Mouse (Mus musculus) gastrocnemius, adult 2 months (tissue): ENCODE results near the gene Gpr157. TPM values are rescaled to one million over a fixed set of nuclear protein-coding genes. Genes with fewer than 3 reads are reported as not detected.

ENCODE experiments used
- DNase-seq: peaks from one replicate; pipeline ENCODE4 v3.0.0; 2022
- H3K27ac ChIP-seq: fragments of 200-600 bp; 2 replicates; pipeline ENCODE4 v1.8.1; 2022; ENCODE audit warnings: mild to moderate bottlenecking
- H3K4me3 ChIP-seq: fragments of 200-600 bp; 2 replicates; pipeline ENCODE4 v1.8.1; 2022; ENCODE audit warnings: mild to moderate bottlenecking, moderate library complexity
- CTCF ChIP-seq: fragments of 200-600 bp; IDR thresholded peaks from 2 replicates; pipeline ENCODE4 v1.8.1; 2022; ENCODE audit warnings: antibody characterized with exemption, mild to moderate bottlenecking, moderate library complexity
- intact Hi-C: fragments of 180-260 bp; cut with DNase I; formaldehyde crosslinking; loops from one replicate; pipeline ENCODE4 v1.15.1; 2025
- total RNA-seq, 2 experiments: library from RNA; stranded (reverse); gene quantifications; 2 replicates each; pipeline ENCODE4 v1.2.3; 2021

Gene Gpr157
- total RNA-seq, 2 experiments from 2014 or later, result 41.7 to 51.3 TPM

GRCm38 (mm10) chr4:150052380-150052779, 34.8 kb upstream of the Gpr157 start:
- no peak for TF ChIP-seq CTCF
- no peak overlapping the region for H3K4me3 ChIP-seq
- intact Hi-C loops, result no loop called here
- DNase-seq, result no peak
- H3K27ac ChIP-seq, result no peak overlapping the region

GRCm38 (mm10) chr4:150056171-150056570, 31.0 kb upstream of the Gpr157 start:
- no peak for TF ChIP-seq CTCF
- no peak for DNase-seq

GRCm38 (mm10) chr4:150057722-150058121, 29.4 kb upstream of the Gpr157 start:
- H3K4me3 ChIP-seq, result no peak overlapping the region
- intact Hi-C loops, result no loop called here
- H3K27ac ChIP-seq, result no peak overlapping the region
- DNase-seq, result no peak
- no peak for TF ChIP-seq CTCF

More at GRCm38 (mm10) chr4:150056171-150056570, 31.0 kb upstream of the Gpr157 start:
- Histone ChIP-seq H3K4me3 (no peak overlapping the region), H3K27ac (no peak overlapping the region)
- intact Hi-C loops, result no loop called here

GRCm38 (mm10) chr4:150059841-150060468, 27.2 kb upstream of the Gpr157 start:
- intact Hi-C loops, result no loop called here
- TF ChIP-seq CTCF, result no peak
- Histone ChIP-seq H3K27ac (no peak overlapping the region), H3K4me3 (no peak overlapping the region)
- no peak for DNase-seq

- no peak for TF ChIP-seq CTCF
- no peak for DNase-seq
- Histone ChIP-seq H3K4me3 (no peak overlapping the region), H3K27ac (no peak overlapping the region)
- intact Hi-C loops, result no loop called here
Observed at GRCm38 (mm10) chr4:150060469-150061170, 26.5 kb upstream of the Gpr157 start.

- DNase-seq, result no peak
- TF ChIP-seq CTCF, result no peak
- Histone ChIP-seq H3K27ac (no peak overlapping the region), H3K4me3 (no peak overlapping the region)
- intact Hi-C loops, result no loop called here
Observed at GRCm38 (mm10) chr4:150061432-150062225, 25.5 kb upstream of the Gpr157 start.

- no peak overlapping the region for H3K27ac ChIP-seq
- no peak overlapping the region for H3K4me3 ChIP-seq
- DNase-seq, result no peak
- intact Hi-C loops, result no loop called here
- TF ChIP-seq CTCF, result no peak
Observed at GRCm38 (mm10) chr4:150066706-150067323, 20.4 kb upstream of the Gpr157 start.

- H3K4me3 ChIP-seq, result no peak overlapping the region
- intact Hi-C loops, result no loop called here
- no peak for DNase-seq
- TF ChIP-seq CTCF, result no peak
- H3K27ac ChIP-seq, result no peak overlapping the region
Observed at GRCm38 (mm10) chr4:150068216-150068615, 18.9 kb upstream of the Gpr157 start.

GRCm38 (mm10) chr4:150070136-150070535, 17.0 kb upstream of the Gpr157 start:
- Histone ChIP-seq H3K27ac (no peak overlapping the region), H3K4me3 (no peak overlapping the region)
- TF ChIP-seq CTCF, result no peak
- intact Hi-C loops, result no loop called here
- DNase-seq, result no peak

GRCm38 (mm10) chr4:150072416-150073101, 14.6 kb upstream of the Gpr157 start:
- no peak for DNase-seq
- no peak for TF ChIP-seq CTCF
- Histone ChIP-seq H3K27ac (no peak overlapping the region), H3K4me3 (no peak overlapping the region)
- intact Hi-C loops, result loop anchor here (1.0 kb wide), 1 partner anchor 37 kb away; no protein-coding TSS in a partner anchor

GRCm38 (mm10) chr4:150073102-150073473, 14.1 kb upstream of the Gpr157 start:
- peak; percentile 79 for TF ChIP-seq CTCF
- Histone ChIP-seq H3K27ac (no peak overlapping the region), H3K4me3 (no peak overlapping the region)
- DNase-seq, result peak; percentile 73
- intact Hi-C loops, result loop anchor here (1.0 kb wide), 1 partner anchor 38 kb away; no protein-coding TSS in a partner anchor

GRCm38 (mm10) chr4:150075350-150075749, 11.8 kb upstream of the Gpr157 start:
- Histone ChIP-seq H3K4me3 (no peak overlapping the region), H3K27ac (no peak overlapping the region)
- no peak for DNase-seq
- intact Hi-C loops, result no loop called here
- TF ChIP-seq CTCF, result no peak
